8 mouse cellular contexts compared by ENCODE assay signal in the genomic region with DNA sequence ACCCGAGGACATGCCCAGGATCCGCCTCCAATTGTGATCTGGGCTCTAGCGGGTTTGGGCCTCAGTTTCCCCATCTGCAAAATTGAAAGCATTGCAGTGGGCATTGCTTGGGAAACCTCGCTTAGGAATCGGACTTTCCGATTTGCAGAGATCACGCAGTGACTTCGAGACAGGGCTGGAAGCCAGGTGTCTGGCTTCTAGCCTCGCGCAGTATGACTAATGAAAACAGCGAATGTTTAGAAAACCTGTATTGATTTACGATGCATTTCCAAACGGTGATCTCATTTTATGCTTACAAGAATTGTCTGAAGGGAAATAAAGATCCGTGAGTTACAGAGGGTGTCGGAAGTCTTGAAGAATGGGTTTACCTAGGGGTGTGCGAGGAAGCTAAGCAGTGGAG. TPM values are rescaled to one million over a fixed set of nuclear protein-coding genes. Genes with fewer than 3 reads are reported as not detected.
DNase-seq lines count a peak whose midpoint lies in the region; ATAC-seq and TF ChIP-seq lines count a peak whose summit lies in the region.

No protein-coding gene starts in this region.

- peak overlapping the region; percentile 80 for H3K4me2 ChIP-seq in heart, embryonic 16.5 days (ENCODE audit: low read depth, low read length)
- peak overlapping the region; percentile 96 for H3K4me2 ChIP-seq in liver, embryonic 11.5 days

- TF ChIP-seq POLR2A in embryonic fibroblast, embryonic 13.5 days (IDR thresholded peaks at IDR 0.05; ENCODE audit: low read depth, low read length), result no peak

- peak overlapping the region; percentile 79 for H3K4me3 ChIP-seq in heart, embryonic 16.5 days (ENCODE audit: low read length)
- peak overlapping the region; percentile 88 for H3K4me3 ChIP-seq in G1E (ENCODE audit: low read depth, low read length)
- H3K4me3 ChIP-seq in embryonic fibroblast, embryonic 13.5 days (ENCODE audit: insufficient read depth, low read length), result peak overlapping the region; percentile 85
- peak overlapping the region; percentile 94 for H3K4me3 ChIP-seq in liver, embryonic 11.5 days (ENCODE audit: low read depth, low read length)

- H3K9me3 ChIP-seq in heart, embryonic 16.5 days (replicated peaks; ENCODE audit: control insufficient read depth, low read length), result no peaks in the 10 kb centered on the region
- H3K9me3 ChIP-seq in G1E (replicated peaks), result no peaks in the 10 kb centered on the region
- no peaks in the 10 kb centered on the region for H3K9me3 ChIP-seq in liver, embryonic 11.5 days (ENCODE audit: control insufficient read depth, low read length)

- H3K9ac ChIP-seq in heart, embryonic 16.5 days (ENCODE audit: low read length), result peak overlapping the region; percentile 90
- H3K9ac ChIP-seq in liver, embryonic 11.5 days (ENCODE audit: low read depth, low read length), result peak overlapping the region; percentile 93

- no peak for TF ChIP-seq CTCF in G1E (IDR thresholded peaks at IDR 0.05; ENCODE audit: low read depth, low read length)
- TF ChIP-seq CTCF in embryonic fibroblast, embryonic 13.5 days (IDR thresholded peaks at IDR 0.05; ENCODE audit: borderline replicate concordance, insufficient read depth, low read length), result no peak

- no peak for DNase-seq in heart, adult 11 months
- no peak for DNase-seq in G1E (ENCODE audit: low spot score)
- no peak for DNase-seq in liver, embryonic 11.5 days (ENCODE audit: low spot score)
- DNase-seq in gastrocnemius, postnatal 14 days, result no peak
- DNase-seq in layer of hippocampus, adult 18-20 months (ENCODE audit: low spot score in 2 of 2), result no peak
- DNase-seq in cerebellum, adult 9-11 months, result no peak

- WGBS in heart, embryonic 16.5 days, result 1% methylated on average over 16 of the region's 16 CpGs
- 1% methylated on average over 16 of the region's 16 CpGs for WGBS in liver, embryonic 11.5 days

- H3K27me3 ChIP-seq in heart, embryonic 16.5 days (ENCODE audit: control insufficient read depth, insufficient read depth, low read length), result no peaks in the 10 kb centered on the region
- H3K27me3 ChIP-seq in G1E (ENCODE audit: insufficient read depth, low read length), result peaks cover 4% of the 10 kb centered on the region; the same call in 1 of the 2 replicates
- H3K27me3 ChIP-seq in liver, embryonic 11.5 days (replicated peaks; ENCODE audit: control insufficient read depth, insufficient read depth, low read length), result no peaks in the 10 kb centered on the region

- peaks cover 18% of the 10 kb centered on the region for H3K4me1 ChIP-seq in heart, embryonic 16.5 days (ENCODE audit: control insufficient read depth, insufficient read depth, low read length)
- H3K4me1 ChIP-seq in G1E (ENCODE audit: insufficient read depth, low read depth, low read length), result peaks cover 44% of the 10 kb centered on the region
- peaks cover 5% of the 10 kb centered on the region for H3K4me1 ChIP-seq in embryonic fibroblast, embryonic 13.5 days (ENCODE audit: control insufficient read depth, insufficient read depth, low read length)
- peaks cover 15% of the 10 kb centered on the region for H3K4me1 ChIP-seq in liver, embryonic 11.5 days (replicated peaks; ENCODE audit: control insufficient read depth, insufficient read depth, low read length)

- peak overlapping the region; percentile 92 for H3K27ac ChIP-seq in heart, embryonic 16.5 days (ENCODE audit: low read length)
- H3K27ac ChIP-seq in embryonic fibroblast, embryonic 13.5 days (ENCODE audit: insufficient read depth, low read length), result peak overlapping the region; percentile 65
- H3K27ac ChIP-seq in liver, embryonic 11.5 days (ENCODE audit: low read depth, low read length), result peak overlapping the region; percentile 89

- peaks cover 21% of the 10 kb centered on the region for H3K36me3 ChIP-seq in heart, embryonic 16.5 days (ENCODE audit: control insufficient read depth, insufficient read depth)
- H3K36me3 ChIP-seq in G1E (replicated peaks), result peaks cover 40% of the 10 kb centered on the region
- peaks cover 31% of the 10 kb centered on the region for H3K36me3 ChIP-seq in liver, embryonic 11.5 days (ENCODE audit: control insufficient read depth, insufficient read depth, low read length)

- intact Hi-C loops in gastrocnemius, postnatal 14 days (cut with DNase I; ENCODE audit: low total_unique reads), result no loop called here

- ATAC-seq in heart, embryonic 16.5 days (replicated peaks; ENCODE audit: extremely low read depth, insufficient read depth, low FRiP score), result no peak
- ATAC-seq in G1E (ENCODE audit: extremely low read depth, insufficient number of reproducible peaks, low FRiP score, poor library complexity, severe bottlenecking), result no peak
- no peak for ATAC-seq in liver, embryonic 11.5 days (replicated peaks; ENCODE audit: low FRiP score)

RNA-seq across cellular contexts. Expression of gene Prpf19, which starts 0.7 kb away (rescaled TPM):
- polyA plus RNA-seq in heart, embryonic 16.5 days (2015; fragmentation: Nextera tagmentation; extraction: Ambion mirVana), result 35.9 and 37.7 TPM in 2 replicates
- total RNA-seq in G1E (2014; fragmentation: Nextera tagmentation), result 79.4 and 88.8 TPM in 2 replicates
- total RNA-seq in G1E (2017), result 192 and 250 TPM in 2 replicates
- polyA plus RNA-seq in G1E (2012), result 81.9 and 89.0 TPM in 2 replicates
- polyA plus RNA-seq in embryonic fibroblast, embryonic 13.5 days (2011; ENCODE audit: insufficient read length, low read depth, missing spikeins), result 115 TPM in 2 replicates
- polyA plus RNA-seq in liver, embryonic 11.5 days (2014; fragmentation: Nextera tagmentation; extraction: Ambion mirVana), result 45.7 and 46.8 TPM in 2 replicates
- 100 to 1,000 TPM; 192 to 194 TPM for total RNA-seq in gastrocnemius, postnatal 14 days (2021)
- 100 to 1,000 TPM; 197 to 217 TPM for total RNA-seq in layer of hippocampus, adult 18-20 months (2021)

RNA-seq across cellular contexts. Expression of gene Tmem109, which starts 13.9 kb away (rescaled TPM):
- polyA plus RNA-seq in heart, embryonic 16.5 days (2015; fragmentation: Nextera tagmentation; extraction: Ambion mirVana), result 108 and 112 TPM in 2 replicates
- total RNA-seq in G1E (2014; fragmentation: Nextera tagmentation) (2.3 and 6.8 TPM in 2 replicates), G1E (2017) (11.6 and 12.2 TPM in 2 replicates)
- polyA plus RNA-seq in G1E (2012), result 7.7 and 8.5 TPM in 2 replicates
- 50.6 and 59.9 TPM in 2 replicates for polyA plus RNA-seq in embryonic fibroblast, embryonic 13.5 days (2011; ENCODE audit: insufficient read length, low read depth, missing spikeins)
- polyA plus RNA-seq in liver, embryonic 11.5 days (2014; fragmentation: Nextera tagmentation; extraction: Ambion mirVana), result 42.7 and 45.4 TPM in 2 replicates
- 100 to 1,000 TPM; 193 to 196 TPM for total RNA-seq in gastrocnemius, postnatal 14 days (2021)
- 10 to 100 TPM; 46.9 to 51.0 TPM for total RNA-seq in layer of hippocampus, adult 18-20 months (2021)

RNA-seq across cellular contexts. Expression of gene Zp1, which starts 24.7 kb away (rescaled TPM):
- 0.14 TPM in 1 of 2 replicates, not detected in the other for polyA plus RNA-seq in heart, embryonic 16.5 days (2015; fragmentation: Nextera tagmentation; extraction: Ambion mirVana)
- not detected in 2 replicates for total RNA-seq in G1E (2014; fragmentation: Nextera tagmentation)
- total RNA-seq in G1E (2017), result not detected in 2 replicates
- 0.03 TPM in 1 of 2 replicates, not detected in the other for polyA plus RNA-seq in G1E (2012)
- not detected in 2 replicates for polyA plus RNA-seq in embryonic fibroblast, embryonic 13.5 days (2011; ENCODE audit: insufficient read length, low read depth, missing spikeins)
- polyA plus RNA-seq in liver, embryonic 11.5 days (2014; fragmentation: Nextera tagmentation; extraction: Ambion mirVana), result not detected in 2 replicates
- under 1 TPM in 1 of 2 experiments, not detected in 1; 0.51 TPM for total RNA-seq in gastrocnemius, postnatal 14 days (2021)
- not detected for total RNA-seq in layer of hippocampus, adult 18-20 months (2021)

RNA-seq across cellular contexts. Expression of gene Tmem132a, which starts 26.0 kb away (rescaled TPM):
- 36.7 and 47.0 TPM in 2 replicates for polyA plus RNA-seq in heart, embryonic 16.5 days (2015; fragmentation: Nextera tagmentation; extraction: Ambion mirVana)
- total RNA-seq in G1E (2014; fragmentation: Nextera tagmentation) (2.3 TPM in 1 of 2 replicates, not detected in the other), G1E (2017) (0.06 and 0.27 TPM in 2 replicates)
- 0.01 TPM in 1 of 2 replicates, not detected in the other for polyA plus RNA-seq in G1E (2012)
- polyA plus RNA-seq in embryonic fibroblast, embryonic 13.5 days (2011; ENCODE audit: insufficient read length, low read depth, missing spikeins), result 29.6 and 37.5 TPM in 2 replicates
- polyA plus RNA-seq in liver, embryonic 11.5 days (2014; fragmentation: Nextera tagmentation; extraction: Ambion mirVana), result 27.2 and 27.7 TPM in 2 replicates
- total RNA-seq in gastrocnemius, postnatal 14 days (2021), result 10 to 100 TPM; 12.9 to 17.3 TPM
- total RNA-seq in layer of hippocampus, adult 18-20 months (2021), result 100 to 1,000 TPM; 148 to 178 TPM

RNA-seq across cellular contexts. Expression of gene Ptgdr2, which starts 41.3 kb away (rescaled TPM):
- polyA plus RNA-seq in heart, embryonic 16.5 days (2015; fragmentation: Nextera tagmentation; extraction: Ambion mirVana), result 0.11 and 0.24 TPM in 2 replicates
- total RNA-seq in G1E (2014; fragmentation: Nextera tagmentation) (not detected in 2 replicates), G1E (2017) (0.12 TPM in 1 of 2 replicates, not detected in the other)
- polyA plus RNA-seq in G1E (2012), result not detected in 2 replicates
- not detected in 2 replicates for polyA plus RNA-seq in embryonic fibroblast, embryonic 13.5 days (2011; ENCODE audit: insufficient read length, low read depth, missing spikeins)
- polyA plus RNA-seq in liver, embryonic 11.5 days (2014; fragmentation: Nextera tagmentation; extraction: Ambion mirVana), result not detected in 2 replicates
- under 1 TPM in 1 of 2 experiments, not detected in 1; 0.08 TPM for total RNA-seq in gastrocnemius, postnatal 14 days (2021)
- under 1 TPM; 0.12 to 0.23 TPM for total RNA-seq in layer of hippocampus, adult 18-20 months (2021)
